Mouse (Mus musculus) embryo, embryonic 11 days (tissue): Measurements from ENCODE around the gene Insig1.

ENCODE experiments used
- DNase-seq: peaks from one replicate; pipeline ENCODE4 v3.0.0-alpha.2; 2015

Insig1 gene

DNA sequence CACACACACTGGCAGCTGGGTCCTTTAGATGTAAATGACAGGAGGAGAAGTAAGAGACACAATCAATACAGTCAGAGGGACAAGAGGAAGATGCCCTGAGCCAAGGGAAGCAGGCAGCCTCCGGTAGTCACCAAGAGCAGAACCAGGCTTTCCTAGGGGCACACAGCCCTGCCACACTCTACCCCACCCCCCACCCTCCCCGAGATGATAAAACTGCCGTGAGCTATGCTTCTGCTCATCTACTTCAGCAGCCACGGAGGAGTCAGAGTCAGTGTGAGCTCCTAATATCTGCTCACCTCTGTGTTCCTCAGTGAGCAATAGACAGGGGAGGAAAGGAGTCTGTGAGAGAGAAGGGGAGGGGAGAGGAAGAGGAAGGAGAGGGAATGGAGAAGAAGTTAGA, 5.9 kb upstream of the Insig1 start:
- DNase-seq: no peak

DNA sequence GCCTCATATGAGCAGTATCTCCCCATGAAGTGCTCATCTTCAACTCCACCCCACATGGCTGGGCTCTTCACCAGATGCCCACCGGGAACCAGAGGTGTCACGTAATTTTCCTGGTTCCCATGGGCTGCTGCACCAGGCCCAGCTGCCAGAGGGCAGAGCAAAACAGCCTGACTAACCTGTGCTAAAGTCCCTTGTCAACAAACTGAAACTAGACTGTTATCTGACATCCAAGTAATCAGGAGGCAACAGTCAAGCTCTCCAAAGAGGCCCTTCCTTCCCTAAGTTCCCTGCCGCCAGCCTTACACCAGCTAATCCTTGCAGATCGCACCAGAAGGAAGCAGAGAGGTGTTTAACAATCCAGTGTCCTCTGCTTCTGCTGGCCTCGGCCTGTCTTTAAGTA, 4.9 kb upstream of the Insig1 start:
- DNase-seq: no peak

DNA sequence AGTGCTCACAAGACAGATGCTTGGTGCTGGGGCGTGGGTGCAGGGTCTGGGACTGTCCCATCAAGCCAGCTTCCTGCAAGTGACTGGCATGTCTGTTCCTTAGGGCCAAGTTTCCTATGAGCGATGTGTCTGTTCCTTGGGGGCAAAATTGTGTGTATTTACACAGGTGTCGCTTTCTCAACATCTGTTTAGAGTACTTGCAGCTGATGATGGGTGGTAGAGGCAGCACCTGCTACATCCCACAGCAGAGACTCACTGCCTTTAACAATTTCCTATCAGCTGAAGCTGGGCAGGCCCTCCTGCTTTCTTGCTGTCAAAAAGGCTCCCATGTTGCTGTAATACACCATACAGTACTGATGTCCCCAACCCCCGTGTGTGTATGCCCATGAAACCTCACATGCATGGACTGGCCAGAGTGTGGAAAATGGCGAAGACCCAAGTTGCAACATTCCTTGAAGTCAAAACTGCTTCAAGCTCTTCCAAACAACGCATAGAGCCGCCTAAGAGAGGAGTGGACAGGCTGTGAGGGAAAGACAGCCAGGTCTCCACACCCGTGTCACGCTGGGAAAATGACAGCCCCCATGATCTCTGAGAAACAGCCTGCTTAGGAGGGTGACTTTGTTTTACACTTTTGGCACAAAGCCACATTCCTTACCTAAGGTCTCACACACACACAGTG, 875 bp upstream of the Insig1 start:
- DNase-seq: peak; percentile 20

DNA sequence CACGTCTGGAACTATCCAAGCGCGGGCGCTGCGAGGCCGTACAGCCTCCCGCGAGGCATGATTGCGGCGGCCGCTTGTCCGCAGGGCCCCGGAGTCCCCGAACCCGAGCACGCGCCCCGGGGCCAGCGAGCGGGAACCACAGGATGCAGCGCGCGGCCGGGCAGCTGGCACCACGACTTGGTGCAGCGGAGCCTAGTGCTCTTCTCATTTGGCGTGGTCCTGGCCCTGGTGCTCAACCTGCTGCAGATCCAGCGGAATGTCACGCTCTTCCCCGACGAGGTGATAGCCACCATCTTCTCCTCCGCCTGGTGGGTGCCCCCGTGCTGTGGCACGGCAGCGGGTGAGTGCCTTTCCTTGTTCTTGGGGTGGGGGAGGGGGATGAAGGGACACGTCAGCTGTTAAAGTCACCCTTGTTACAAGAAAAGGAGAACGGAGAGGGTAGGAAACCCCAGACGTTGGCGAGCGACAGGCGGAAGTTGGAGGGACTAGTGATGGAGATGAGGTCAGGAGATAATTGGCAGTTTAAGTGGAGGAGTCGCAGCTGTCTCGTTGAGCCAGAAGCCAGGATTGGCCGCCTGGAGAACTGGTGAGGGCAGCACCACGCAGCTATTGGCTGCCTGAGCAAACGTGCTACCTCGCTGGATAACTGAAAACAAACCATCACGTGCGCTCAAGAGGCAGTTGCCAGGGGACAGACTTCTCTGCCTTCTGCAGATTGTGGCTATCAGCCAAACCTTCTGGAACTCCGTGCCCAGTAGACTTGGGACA, 477 bp downstream of the Insig1 start:
- peak; percentile 92 for DNase-seq

DNA sequence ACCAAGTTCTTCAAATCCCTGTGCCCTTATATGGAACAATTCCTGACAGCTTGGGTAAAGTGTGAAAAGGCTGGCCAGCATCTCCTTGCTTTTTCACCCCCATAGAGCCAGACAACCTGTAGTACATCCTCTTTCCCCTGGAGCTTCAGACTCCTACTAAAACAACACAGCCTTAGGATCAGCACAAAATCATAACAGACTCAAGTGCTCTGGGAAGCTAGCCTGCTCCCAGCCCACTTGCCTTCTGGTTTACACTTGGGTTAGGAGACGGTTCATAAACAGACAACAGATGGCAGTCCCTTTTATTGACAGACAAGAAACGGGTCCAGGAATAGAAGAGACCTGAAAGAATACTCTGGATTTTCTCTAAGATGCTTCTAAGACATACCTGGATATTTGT, 8.3 kb downstream of the Insig1 start:
- DNase-seq: no peak

DNA sequence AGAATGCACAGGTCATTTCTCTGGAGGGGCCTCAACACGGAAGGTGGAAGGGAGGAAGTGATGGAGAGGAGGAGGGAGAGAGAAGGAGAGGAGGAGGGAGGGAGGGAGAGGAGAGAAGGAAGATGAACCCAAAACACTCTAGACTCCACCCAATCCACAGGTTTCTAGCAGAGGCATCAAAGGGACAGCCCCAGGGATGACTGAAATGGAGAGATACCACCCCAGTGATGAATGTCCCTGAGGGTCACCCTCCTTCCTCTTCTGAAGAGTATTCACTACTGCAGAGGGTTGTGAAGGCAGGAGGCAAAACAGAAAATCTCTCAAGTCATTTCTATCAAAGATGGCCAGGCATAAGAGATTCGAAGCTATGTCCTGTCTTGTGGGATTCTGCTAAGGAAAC, 10.0 kb downstream of the Insig1 start:
- no peak for DNase-seq

DNA sequence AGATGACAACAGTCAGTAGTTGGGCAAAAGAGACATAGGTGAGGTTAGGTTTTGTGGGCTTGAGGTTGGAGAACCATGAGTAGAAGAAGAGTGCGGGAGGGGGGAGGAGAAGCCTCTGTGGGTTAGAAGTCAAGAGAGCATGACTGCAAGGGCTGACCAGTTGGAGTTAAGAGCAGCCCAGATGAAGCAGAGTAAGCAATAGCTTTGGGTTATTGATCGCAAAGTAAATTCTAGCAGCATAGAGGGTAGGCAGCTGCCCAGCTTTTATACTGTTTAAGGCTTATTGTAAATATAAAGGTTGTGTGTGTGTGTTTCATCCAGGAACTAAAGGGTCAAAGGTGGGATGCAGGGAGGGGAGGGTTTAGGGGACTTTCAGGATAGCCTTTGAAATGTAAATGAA, 10.7 kb downstream of the Insig1 start:
- DNase-seq: no peak

DNA sequence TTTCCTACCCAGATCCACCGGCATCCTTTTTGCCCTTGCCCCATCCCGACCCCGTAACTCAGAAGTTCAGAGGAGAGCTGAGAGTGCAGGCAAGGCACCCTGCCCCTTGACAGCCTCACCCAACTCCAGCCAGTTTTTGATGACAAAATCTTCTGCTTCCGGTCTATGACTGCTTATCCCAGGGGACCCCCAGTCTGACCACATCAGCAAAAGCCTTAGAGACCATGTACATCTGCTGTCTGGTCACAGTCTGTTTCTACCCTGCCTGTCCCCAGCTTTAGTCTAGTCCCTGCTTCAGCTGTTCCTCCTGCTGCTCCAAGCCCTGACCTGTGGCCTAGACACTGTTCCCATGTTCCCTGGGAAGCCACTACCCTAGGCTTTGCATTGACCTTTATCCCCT, 11.1 kb downstream of the Insig1 start:
- no peak for DNase-seq

DNA sequence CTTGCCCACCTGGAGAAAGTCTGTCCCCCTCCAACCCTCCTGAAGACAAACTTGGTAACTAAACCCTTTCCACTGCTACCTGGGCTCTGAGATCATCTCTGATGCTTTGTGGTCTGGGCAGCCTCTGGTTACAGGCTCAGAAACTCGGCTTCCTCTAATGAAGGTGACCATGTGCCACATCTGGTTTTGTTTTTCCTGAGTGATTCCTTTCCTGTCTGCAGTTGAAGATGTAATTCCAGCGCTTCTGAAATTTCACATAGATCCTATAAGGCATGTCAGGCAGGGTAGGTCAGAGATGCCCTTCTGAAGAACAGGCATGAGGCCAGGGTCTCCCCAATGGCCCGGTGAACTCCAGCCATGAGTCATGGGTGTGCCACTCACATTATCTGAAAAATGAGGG, 11.6 kb downstream of the Insig1 start:
- no peak for DNase-seq

DNA sequence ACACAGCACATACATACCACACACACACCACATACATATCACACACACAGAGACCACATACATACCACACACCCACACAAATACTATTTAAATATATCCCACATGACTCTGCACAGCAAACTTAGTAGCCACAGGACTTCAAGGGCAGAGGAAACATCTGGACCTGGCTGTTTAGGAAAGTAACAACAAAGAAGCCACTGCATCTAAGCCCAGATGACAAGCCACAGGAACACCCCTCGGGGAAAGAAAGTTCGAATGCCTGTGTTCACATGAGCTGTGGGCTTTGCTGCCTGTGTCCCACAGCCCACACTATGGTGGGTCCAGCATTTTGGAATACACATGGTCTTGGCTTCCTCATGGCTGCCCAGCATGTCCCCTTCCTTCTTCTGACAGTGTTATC, 13.6 kb downstream of the Insig1 start:
- no peak for DNase-seq

DNA sequence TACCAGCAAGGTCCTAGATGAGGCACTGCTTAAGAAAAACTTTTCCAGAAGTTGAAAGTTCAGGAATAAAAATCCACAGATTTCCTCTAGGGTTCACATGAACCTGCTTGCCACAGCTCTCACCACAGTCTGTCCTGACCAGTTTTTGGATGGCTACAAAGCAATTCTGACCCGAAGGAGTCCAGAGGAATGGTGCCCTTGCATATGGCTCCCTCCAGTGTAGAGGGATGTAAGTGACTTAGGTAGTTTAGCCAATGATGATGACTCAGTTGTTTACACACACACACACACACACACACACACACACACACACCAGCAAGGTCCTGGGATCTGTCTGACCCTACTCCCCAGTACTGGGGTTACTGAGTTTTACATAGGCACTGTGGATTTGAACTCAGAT, 19.4 kb downstream of the Insig1 start:
- no peak for DNase-seq

DNA sequence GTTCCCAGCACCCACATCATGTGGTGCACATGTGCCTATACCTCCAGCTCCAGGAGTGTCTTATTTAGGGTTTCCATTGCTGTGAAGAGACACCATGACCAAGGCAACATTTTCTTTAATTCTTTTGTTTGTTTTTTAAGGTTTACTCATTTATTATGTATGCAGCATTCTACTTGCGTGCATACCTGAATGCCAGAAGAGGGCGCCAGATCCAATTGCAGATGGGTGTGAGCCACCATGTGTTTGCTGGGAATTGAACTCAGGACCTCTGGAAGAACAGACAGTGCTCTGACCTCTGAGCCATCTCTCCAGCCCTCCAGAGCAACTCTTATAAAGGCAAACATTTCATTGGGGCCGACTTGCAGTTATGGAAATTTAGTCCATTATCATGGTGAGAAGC, 21.2 kb downstream of the Insig1 start:
- no peak for DNase-seq

DNA sequence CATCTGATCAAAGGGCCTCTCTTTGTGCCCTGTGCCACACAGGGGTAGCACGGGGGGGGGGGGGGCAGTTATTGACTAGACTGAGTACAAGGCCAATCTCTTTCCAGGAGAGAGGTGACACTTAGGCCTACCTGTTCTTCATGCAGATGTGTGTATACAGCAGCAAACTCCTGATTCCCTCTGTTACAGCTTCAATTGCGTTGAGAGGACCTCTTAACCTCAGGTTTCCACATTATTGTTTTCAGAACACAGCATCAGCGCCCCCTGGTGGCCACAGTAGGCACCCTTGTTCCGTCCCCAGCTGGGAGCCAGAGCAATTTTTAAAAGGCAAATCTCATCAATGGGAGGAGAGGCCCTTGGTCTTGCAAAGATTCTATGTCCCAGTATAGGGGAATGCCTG, 22.7 kb downstream of the Insig1 start:
- DNase-seq: peak; percentile 87

DNA sequence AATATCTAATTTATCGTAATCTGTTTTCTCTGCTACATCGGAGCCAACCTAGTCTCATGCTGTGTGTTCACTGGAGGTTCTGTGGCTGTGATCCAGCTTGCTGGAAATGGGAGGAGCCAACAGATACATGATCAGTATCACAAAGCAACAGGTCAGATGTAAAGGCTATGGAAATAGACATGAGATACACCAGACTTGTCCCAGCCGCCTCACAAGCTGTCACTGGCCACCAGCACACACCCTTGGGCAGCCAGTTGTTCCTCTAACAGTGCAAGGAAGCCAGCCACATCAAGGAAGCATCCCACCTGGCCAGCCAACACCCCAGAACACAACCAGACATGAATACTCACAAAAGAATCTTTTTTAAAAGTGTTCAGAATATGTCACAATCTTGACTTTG, 23.2 kb downstream of the Insig1 start:
- no peak for DNase-seq

DNA sequence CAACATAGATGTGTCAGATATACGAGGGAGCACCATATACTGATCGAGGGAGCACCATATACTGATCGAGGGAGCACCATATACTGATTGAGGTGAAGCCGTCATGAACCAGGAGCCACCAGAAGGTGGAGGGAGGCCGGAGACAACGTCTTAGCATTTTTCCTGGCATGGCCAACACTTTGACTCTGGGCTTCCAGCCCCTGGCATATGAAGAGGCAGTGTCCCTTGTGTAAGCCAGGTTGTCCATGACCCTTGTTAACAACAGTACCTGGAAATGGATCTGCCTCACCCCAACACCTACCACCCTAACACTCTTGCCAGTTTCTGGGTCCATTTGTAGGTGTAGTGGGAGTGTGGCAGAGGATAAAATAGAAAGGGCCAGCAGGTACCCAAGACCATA, 23.7 kb downstream of the Insig1 start:
- DNase-seq: no peak

DNA sequence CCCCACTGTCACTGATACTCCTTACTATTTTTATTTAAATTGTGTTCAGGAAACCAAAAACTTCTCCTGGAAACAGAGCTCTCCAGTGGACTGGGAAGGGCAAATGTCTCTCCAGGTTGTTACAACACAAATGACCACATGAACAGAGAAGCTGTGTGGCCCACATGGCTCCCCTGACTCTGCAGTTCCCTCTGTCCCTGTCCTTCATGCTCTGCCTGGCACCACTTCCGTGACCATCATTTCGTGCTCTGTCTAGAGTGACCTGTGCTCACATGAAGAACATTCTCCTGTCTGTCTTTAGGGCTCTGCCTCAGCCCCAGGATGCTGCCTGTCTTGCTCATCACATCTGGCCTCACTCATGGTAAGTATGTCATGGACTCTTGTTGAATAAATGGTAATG, 24.5 kb downstream of the Insig1 start:
- DNase-seq: no peak

DNA sequence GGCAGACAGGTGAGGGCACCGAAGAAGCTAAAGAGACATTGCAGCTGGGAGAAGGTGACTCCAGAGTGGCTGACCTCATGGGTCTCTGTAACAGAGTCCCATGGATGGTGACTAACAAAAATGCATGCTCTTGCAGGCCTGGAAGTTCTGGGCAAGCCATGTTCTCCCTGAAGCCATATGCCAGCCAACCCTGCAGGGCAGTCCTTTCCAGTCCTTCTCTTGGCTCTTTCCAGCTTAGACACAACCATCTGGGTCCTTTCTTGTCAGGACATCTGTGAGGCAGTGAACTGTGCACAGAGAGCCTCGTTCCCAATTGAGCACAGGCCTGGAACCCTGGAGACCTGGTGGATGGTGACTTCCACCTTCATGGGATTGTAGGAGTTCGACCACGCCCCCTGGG, 35.8 kb downstream of the Insig1 start:
- DNase-seq: no peak

DNA sequence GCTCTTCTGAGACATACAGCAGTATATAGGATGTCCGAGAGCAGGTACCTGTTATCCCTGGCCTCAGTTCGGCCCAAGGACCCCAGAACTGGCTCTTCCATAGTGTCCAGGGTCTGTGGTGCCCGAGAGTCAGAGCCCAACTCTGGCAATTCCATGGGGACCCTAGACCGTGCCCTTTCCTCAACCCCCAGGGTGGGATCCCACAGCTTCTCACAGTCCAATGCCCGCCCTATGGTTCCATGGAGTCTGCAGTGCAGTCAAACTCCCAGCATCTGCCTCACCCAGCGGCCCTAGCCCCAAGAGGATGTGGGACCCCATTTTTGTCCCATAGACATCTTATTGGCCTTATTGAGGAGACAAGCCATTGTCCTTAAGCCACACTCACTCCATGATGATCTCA, 36.8 kb downstream of the Insig1 start:
- no peak for DNase-seq

DNA sequence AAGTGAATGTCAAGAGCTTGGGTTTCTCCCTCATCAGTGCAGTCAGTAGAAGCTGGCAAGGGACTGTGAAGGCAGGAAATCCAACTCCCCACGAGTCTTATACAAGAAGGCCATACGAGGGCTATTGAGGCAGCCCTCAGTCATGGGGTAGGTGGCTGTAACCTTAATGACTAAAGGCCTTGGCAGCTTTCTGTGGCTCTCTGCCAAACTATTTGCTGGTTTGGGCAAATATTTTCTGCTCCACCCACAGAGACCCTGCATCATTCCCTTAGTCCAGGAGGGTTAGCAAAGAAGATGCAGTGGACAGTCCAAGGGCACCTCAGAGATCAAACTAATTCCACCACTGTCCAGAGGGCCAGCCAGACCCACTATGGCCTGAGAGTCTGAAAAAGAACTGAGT, 39.7 kb downstream of the Insig1 start:
- no peak for DNase-seq

DNA sequence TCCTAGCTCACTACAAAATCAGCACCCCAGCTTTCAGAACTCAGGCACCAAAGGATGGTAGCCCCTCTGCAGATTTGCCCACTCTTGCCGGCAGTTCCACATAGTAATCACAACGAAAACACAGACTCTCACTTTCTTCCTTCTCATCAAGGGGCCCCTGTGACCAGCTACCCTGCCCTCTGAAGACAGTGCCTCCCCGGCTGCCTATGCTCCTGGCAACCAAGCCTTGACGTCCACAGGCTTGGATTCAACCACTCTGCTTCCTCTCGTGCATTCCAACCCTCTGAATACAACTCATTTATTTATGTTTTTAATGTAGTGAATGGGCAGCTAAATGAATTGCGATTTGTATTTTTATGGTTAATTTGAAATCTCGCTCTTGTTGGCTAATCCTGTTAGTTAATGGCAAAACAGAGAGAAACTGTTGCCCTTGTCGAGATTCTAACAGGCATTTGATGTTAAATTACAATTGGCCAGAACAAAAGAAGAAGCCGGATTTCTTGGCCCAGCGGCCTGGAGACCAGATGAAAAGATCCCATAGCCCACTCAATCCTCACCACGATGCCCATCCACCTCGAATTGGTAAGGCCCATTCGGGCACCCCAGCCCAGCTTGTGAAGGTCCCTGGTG, 46.2 kb downstream of the Insig1 start:
- no peak for DNase-seq

DNA sequence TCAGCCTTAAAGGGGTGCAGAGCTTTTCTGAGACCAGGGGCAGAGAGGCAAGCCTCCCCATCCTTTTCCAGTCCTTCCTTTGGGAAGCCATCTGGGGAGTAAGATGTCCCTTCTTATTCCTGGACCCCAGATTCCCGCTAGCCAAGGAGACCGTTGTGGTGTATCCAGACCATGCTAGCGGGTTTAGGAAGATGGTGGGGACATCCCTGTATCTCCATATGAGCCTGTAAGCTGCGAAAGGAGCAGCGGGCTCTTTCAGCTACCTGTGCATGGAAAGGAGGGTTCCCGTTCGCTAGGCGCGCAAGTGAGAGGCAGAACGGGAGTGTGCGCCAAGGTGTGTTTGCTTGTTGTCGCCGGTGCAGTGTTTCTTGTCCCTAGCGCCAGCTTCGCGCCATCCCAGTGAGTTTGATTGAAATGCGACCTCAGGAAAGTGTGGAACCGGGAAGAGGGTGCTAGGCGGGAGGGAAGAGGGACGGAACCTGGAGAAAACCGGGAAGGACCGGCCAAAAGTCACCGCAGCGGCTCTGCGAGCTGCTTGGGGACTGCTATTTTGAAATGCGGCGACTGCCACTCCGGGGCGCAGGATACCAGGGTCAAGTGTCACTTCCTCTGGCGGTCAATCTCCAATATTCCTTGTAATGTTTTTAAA, 46.8 kb downstream of the Insig1 start:
- peak; percentile 74 for DNase-seq

DNA sequence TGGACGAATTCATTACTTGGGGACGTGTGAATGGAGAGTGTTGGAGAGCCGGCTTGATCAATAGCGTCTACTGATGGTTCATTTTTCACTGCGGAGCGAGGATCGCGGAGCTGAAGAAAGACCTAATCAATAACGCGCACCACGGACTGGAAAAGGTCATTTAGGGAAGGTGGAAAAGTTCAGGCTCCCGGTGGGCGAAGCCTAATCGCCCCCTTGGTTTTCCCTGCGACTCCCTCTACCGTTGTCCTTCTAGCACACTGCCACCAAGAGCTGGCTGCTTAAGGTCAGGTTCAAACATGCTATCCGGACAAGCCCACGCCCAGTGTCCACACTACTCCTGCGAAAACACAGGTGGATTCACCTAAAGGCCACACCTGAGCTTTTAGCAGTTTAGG, 47.4 kb downstream of the Insig1 start:
- no peak for DNase-seq

DNA sequence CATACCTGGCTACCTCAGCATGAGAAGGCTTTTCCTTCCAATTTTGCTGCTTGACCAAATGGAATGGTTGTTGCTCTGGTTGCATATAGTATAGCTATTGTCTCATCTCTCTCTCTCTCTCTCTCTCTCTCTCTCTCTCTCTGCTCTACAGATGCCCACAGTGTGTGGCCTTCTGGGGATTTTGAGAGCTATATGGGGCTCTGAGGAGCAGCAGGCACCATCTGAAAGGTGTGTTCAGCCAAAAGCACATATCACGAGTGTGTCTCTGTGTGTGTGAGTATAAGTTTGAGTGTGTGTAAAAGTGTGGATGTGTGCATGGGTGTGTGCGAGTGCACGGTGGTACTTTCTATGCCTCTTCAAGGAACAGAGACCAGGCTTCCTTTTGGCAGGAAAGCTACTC, 48.4 kb downstream of the Insig1 start:
- DNase-seq: no peak
